Mouse (Mus musculus) neural tube, embryonic 10.5 days (tissue): ENCODE measurements around the gene Dhrs2.

ENCODE experiments used
- DNase-seq: peaks from one replicate; pipeline ENCODE4 v3.0.0-alpha.2; 2017; ENCODE audit warnings: low spot score; ENCODE audit errors: extremely low spot score

Dhrs2 gene

DNA sequence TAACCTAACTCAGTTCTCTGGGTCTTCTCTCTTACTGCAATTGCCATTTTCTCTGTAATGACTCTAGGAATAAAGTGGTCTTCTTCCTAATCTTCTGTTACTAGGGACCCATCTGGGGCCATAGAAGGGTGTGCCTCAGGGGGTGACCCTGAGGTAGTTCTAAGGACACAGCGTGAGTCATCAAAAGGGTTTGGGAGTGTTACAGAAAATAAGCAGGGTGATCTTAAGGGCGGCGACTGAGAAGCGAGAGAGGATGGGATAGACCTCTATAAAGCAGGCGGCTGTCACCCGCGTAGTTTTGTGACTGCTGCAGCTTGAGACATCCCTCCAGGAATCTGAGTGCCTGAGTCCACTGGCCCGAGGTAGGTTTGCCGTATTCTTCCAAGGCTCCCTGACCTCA lies at the start of gene Dhrs2:
Gene Dhrs2, plus strand, starts transcription at position 301 of the 400 bp plus-strand sequence.
- no peak for DNase-seq

- DNase-seq = no peak
Observed at GRCm38 (mm10) chr14:55174164-55174563, 47.6 kb upstream of the Dhrs2 start.

GRCm38 (mm10) chr14:55177274-55177673 lies 44.5 kb upstream of the Dhrs2 start:
- peak; percentile 42 for DNase-seq

- DNase-seq = no peak
Observed at GRCm38 (mm10) chr14:55180951-55181350, 40.9 kb upstream of the Dhrs2 start.

DNA sequence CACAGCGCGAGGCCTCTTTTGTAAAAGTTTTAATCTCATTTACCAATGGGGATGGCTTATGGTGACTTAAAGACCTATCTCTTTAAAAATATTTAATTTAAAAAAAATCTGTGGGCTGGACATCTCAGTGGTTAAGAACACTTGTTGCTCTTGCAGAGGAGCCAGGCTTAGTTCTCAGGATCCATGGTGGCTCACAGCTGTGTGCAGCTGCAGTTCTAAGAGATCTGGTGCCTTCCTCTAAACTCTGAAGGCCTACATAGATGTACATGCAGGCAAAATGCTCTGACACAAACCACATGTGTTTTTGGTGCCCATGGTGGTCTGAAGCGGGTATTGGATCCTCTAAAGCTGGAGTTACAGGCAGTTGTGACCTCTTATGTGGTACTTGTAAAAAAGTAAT lies 38.6 kb upstream of the Dhrs2 start:
- DNase-seq = no peak

DNA sequence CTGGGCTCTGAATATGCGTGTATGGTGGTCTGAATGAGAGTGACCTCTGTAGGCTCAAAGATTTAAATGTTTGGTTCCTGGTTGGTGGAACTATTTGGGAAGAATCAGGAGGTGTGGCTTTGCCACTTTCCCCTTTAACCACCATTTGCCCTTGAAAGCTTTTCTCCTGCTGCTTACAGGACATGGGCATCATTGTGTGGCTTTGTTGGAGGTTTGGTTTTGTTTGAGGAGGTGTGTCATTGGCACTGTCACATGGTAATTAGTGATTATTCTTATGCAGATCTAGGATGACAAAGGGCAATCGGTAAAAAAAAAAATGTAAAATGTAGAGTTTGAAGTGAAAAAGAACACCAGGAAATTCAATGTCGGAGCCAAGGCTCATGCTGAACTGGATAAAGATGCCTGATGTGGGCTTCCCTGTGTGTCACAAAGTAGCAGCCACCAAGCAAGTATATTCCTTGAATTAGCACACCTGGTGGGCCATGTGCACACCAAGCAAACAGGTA lies 37.1 kb upstream of the Dhrs2 start:
- no peak for DNase-seq

- DNase-seq = no peak
Observed at GRCm38 (mm10) chr14:55188491-55188890, 33.3 kb upstream of the Dhrs2 start.

- no peak for DNase-seq
Observed at GRCm38 (mm10) chr14:55189351-55189769, 32.4 kb upstream of the Dhrs2 start.

DNA sequence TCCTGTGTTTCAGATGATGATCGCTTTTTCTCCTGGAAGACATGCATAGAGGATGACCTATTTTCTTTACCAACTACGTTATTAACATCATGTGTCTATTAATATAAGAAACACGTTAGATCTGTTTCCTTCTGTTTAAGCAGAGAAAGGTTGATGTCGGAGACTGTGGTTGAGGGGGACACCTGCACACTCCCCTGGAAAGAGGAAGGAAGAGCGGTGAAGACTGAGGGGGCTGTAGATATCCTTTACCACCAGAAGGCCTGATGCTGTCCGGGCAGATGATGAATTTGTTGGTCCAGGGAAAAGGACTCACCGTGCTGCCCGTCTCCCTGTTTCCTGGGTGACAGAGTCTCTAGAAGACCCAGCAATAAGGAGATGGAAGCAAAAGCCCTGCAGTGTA lies 28.5 kb upstream of the Dhrs2 start:
- no peak for DNase-seq

- DNase-seq = peak; percentile 58
Observed at GRCm38 (mm10) chr14:55193876-55194635, 27.8 kb upstream of the Dhrs2 start.

DNA sequence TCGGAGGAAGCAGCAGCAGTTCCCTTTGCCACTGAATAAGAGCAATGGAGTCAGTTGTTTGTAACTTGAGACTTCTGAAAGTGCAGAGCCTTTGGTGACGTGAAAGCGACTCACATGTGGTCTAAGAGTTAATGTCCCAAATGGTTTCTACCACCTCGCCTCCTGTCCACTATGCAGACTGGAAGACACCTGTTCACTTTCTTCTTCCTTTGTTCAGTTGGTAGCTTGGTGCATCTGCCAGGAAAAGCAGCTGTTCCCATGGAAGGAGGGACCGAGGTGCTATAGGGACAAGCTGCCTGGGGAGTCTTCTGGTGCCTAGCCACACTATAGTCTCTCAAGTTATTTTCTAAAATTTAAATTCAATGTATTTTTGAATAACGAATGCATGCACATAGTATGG lies 27.0 kb upstream of the Dhrs2 start:
- no peak for DNase-seq

- DNase-seq = no peak
Observed at GRCm38 (mm10) chr14:55197121-55197520, 24.7 kb upstream of the Dhrs2 start.

GRCm38 (mm10) chr14:55198187-55198586 lies 23.6 kb upstream of the Dhrs2 start:
- no peak for DNase-seq

DNA sequence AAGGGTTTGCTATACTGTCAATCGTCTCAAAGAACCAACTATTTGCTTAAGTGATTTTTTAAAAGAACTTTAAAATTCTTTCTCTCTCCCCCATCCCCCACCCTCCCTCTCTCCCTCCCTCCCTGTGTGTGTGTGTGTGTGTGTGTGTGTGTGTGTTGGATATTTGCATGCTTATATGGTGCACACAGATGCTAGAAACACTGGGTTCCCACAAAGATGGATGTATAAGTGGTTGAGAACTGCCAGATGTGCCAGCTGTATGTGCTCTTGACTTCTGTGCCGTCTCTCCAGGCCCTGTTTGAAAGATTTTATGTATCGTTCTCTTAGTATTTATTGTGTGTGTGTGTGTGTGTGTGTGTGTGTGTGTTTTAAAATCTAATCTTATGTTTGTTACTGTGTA lies 17.3 kb upstream of the Dhrs2 start:
- DNase-seq = no peak

DNA sequence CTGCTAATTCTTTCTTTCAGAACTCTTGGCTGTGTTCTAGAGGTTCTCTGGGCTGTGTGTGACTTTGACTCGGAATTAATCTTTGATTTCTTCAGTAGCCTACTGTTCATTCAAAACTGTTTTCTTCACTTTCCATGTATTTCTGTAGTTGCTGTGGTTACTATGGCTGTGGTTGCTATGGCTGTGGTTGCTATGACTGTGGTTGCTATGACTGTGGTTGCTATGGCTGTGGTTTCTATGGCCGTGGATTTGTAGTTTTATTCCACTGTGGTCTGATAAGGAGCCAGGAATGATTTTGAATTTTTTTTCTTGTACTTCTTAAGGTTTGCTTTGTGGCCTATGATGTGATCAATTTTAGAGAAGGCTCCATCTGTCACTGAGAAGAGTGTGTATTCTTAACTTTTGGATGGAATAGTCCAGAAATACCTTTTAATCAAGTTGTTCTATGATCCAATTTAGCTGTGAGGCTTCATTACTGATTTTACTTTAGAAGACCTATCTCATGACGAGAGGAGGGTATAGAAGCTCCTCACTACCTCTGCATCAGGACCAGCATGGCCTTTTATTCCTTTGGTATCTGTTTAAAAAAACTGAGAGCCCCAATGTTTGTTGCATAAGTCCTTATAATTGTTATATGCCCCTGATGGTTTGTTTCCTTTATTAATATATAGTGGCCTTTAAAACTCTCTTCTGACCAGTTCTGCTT lies 16.6 kb upstream of the Dhrs2 start:
- peak; percentile 27 for DNase-seq

- DNase-seq = no peak
Observed at GRCm38 (mm10) chr14:55208306-55208705, 13.5 kb upstream of the Dhrs2 start.

DNA sequence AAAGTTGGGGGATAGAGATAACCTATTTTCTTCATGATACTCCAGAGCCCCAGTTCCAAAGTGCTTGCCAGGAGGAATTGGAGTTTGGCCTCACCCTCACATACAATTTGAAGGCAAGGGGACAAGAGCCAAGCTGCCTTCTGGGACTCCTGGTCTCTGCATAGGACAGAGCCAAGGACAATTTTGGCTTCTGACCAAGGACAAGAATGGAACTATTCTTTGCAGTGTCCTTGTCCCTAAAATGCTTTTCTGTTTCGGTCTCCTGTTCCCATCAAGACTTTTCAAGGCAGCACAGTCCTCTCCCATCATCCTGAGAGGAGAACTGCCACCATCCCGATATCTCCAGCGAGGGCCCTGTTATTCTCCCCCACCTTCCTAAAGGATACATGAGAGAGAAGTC lies 8.2 kb upstream of the Dhrs2 start:
- no peak for DNase-seq

- DNase-seq = peak; percentile 44
Observed at GRCm38 (mm10) chr14:55214507-55214906, 7.3 kb upstream of the Dhrs2 start.

DNA sequence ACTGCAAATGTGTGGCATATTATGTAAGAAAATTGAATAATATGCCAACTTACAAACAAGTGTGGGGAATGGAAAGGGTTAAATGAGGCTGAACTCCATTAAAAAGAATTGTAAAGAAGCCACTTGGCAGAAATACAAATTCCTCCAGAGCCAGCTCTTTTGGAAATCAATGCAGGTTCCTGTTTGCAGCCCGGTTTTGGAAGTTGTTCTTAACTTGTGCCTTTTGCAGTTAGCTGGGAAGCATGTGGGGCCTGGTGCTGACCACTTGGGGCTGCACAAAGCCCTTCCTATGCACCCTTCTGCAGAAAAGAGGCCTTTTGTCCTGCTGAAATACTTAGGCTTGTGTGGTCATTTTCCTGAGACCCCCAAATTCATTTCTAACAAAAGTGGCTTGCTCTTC lies 1.4 kb downstream of the Dhrs2 start:
- DNase-seq = no peak

GRCm38 (mm10) chr14:55234639-55235038 lies 12.8 kb downstream of the Dhrs2 start:
- no peak for DNase-seq

DNA sequence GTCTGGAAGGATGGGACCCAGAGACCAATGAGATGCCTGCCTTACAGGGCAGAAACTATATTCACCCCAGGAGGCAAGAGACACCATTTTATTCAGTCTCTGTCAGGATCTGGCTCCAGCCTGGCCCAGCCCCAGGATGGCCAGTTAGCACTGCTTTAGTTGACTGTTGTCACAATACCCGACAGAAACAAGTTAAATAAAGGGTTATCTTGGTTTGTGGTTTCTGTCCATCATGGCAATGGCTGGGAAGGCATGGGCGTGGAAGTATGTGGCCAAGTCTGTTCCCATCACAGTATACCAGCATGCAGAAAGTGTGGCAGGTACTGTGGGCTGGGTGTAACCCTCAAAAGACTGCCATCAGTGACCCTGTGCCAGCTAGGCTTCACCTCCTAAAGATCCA lies 14.9 kb downstream of the Dhrs2 start:
- DNase-seq = no peak

GRCm38 (mm10) chr14:55242664-55243063 lies 20.9 kb downstream of the Dhrs2 start:
- DNase-seq = no peak

DNA sequence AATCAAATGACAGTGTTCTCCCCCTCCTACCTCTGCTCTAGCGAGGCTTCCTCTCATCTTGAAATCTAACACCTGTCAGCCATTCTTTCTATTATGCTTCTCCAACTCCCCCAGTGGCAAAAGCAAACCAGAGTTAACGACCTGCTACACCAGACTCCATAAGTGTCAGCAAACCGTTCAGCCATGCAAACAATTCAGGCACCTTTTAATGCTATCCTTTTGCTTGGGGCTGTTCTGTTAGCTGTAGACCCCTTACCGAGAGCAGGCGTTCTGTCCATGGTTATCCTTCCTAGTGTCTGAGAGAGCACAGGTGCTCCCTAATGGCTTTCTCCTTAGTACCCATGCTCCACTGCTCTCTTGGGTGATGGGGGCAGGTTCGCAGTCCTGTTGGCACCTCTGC lies 25.4 kb downstream of the Dhrs2 start:
- DNase-seq = no peak
